Mouse (Mus musculus) forebrain, postnatal 0 days (tissue): Measurements from ENCODE around the gene Zfp536. TPM values are rescaled to one million over a fixed set of nuclear protein-coding genes. Genes with fewer than 3 reads are reported as not detected.
A peak's percentile ranks its signal among the peaks of the same experiment; 100 is the strongest.

Source experiments
- ATAC-seq: fragments of 200-750 bp; cut with Nextera tagmentation; 2 replicates; pipeline ENCODE4 v1.8.0; 2017; ENCODE audit warnings: mild to moderate bottlenecking, moderate library complexity
- DNase-seq: peaks from one replicate; pipeline ENCODE4 v3.0.0-alpha.2; 2015
- H3K27ac ChIP-seq: fragments of 300-500 bp; sonication (generic); 2 replicates; pipeline ENCODE4 v1.5.1; 2014; ENCODE audit warnings: low read depth, mild to moderate bottlenecking, antibody characterized with exemption, low read length, moderate library complexity, mixed read lengths
- H3K27me3 ChIP-seq: fragments of 300-500 bp; sonication (generic); 2 replicates; pipeline ENCODE4 v1.6.1; 2014; ENCODE audit warnings: mild to moderate bottlenecking, low read length, mixed read lengths; ENCODE audit not compliant: insufficient read depth
- H3K36me3 ChIP-seq: fragments of 300-500 bp; sonication (generic); 2 replicates; pipeline ENCODE4 v1.6.1; 2014; ENCODE audit warnings: mild to moderate bottlenecking, moderate library complexity; ENCODE audit not compliant: insufficient read depth
- H3K4me1 ChIP-seq: fragments of 300-500 bp; sonication (generic); 2 replicates; pipeline ENCODE4 v1.6.1; 2014; ENCODE audit warnings: antibody characterized with exemption; ENCODE audit not compliant: insufficient read depth
- H3K4me2 ChIP-seq: fragments of 300-500 bp; sonication (generic); 2 replicates; pipeline ENCODE4 v1.6.1; 2014; ENCODE audit warnings: low read depth, mild to moderate bottlenecking, moderate library complexity
- H3K4me3 ChIP-seq: fragments of 300-500 bp; sonication (generic); 2 replicates; pipeline ENCODE4 v1.5.1; 2014; ENCODE audit warnings: low read depth, low read length, mixed read lengths
- H3K9ac ChIP-seq: fragments of 300-500 bp; sonication (generic); 2 replicates; pipeline ENCODE4 v1.6.1; 2014; ENCODE audit warnings: mild to moderate bottlenecking
- H3K9me3 ChIP-seq: fragments of 300-500 bp; sonication (generic); 2 replicates; pipeline ENCODE4 v1.6.1; 2016; ENCODE audit warnings: low read length
- CTCF ChIP-seq: sonication (generic); IDR thresholded peaks from 2 replicates; pipeline ENCODE4 v1.5.1; 2016; ENCODE audit warnings: antibody characterized with exemption, control low read depth, low read depth
- WGBS: fragments of 180-500 bp; shearing (Covaris S2); extraction: QIAGEN DNeasy Blood & Tissue Kit; methylation state at CpG from one replicate; pipeline ENCODE4 v1.1.7; 2014; 5-methylcytosine and 5-hydroxymethylcytosine counted together
- polyA plus RNA-seq: library from polyadenylated mRNA; unstranded; fragments of >200 nt; fragmentation: Nextera tagmentation; extraction: Ambion mirVana; gene quantifications from 2 replicates; pipeline ENCODE4 v1.2.1, GENCODE M21; 2015
- total RNA-seq: library from RNA; depleted of rRNA; stranded (reverse); fragments of >200 nt; gene quantifications from 2 replicates; pipeline ENCODE4 v1.2.3, GENCODE M21; 2014

The Zfp536 gene
- total and polyA plus RNA-seq, 2 experiments from 2014 or later = 17.0 to 34.9 TPM

- peak overlapping the region; percentile 14; the same call in 1 of the 2 replicates for H3K4me3 ChIP-seq
- no peak for TF ChIP-seq CTCF
- peak overlapping the region; percentile 31; the same call in 1 of the 2 replicates for H3K9ac ChIP-seq
- 7% methylated on average over 23 of the region's 23 CpGs for WGBS
- H3K27me3 ChIP-seq = no peaks in the 10 kb centered on the region
- H3K9me3 ChIP-seq = no peaks in the 10 kb centered on the region
- peak; percentile 64; the same call in 1 of the 2 replicates for ATAC-seq
- H3K36me3 ChIP-seq = no peaks in the 10 kb centered on the region
- H3K27ac ChIP-seq = no peak overlapping the region
- peak; percentile 64 for DNase-seq
- peak overlapping the region; percentile 41 for H3K4me2 ChIP-seq
- peaks cover 4% of the 10 kb centered on the region; the same call in 1 of the 2 replicates for H3K4me1 ChIP-seq
Measured at GRCm38 (mm10) chr7:37689561-37690305, 83.7 kb downstream of the Zfp536 start.

DNA sequence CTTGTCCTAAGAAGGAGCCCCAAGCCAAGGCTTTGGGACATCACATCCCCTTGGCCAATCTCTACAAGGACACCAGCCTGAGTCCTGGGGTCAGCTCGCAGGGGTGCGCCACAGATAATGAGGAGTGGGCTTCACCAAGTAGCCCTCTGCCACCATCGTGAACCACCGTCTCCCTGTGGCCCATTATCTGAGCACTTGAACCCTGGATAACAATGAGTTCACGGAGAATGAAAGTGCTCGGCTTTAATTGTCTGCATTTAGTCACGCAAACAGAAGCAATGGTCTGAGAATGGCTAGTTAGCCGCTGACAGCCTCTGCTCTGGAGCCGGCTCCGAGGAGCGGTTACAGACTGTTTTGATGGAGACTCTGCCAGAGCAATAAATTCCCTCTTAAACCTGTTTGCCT is 84.3 kb downstream of the Zfp536 start:
- 11% methylated on average over 11 of the region's 11 CpGs for WGBS
- peak overlapping the region; percentile 14; the same call in 1 of the 2 replicates for H3K4me3 ChIP-seq
- 0 out of 2 replicates have a peak overlapping the region, but pooled peaks have one; percentile 21 for H3K27ac ChIP-seq
- no peaks in the 10 kb centered on the region for H3K27me3 ChIP-seq
- H3K9me3 ChIP-seq = no peaks in the 10 kb centered on the region
- no peak overlapping the region; the same call in 1 of the 2 replicates for H3K9ac ChIP-seq
- H3K36me3 ChIP-seq = no peaks in the 10 kb centered on the region
- TF ChIP-seq CTCF = no peak
- H3K4me1 ChIP-seq = peaks cover 4% of the 10 kb centered on the region; the same call in 1 of the 2 replicates
- DNase-seq = no peak
- ATAC-seq = peak; percentile 16; the same call in 1 of the 2 replicates
- H3K4me2 ChIP-seq = peak overlapping the region; percentile 41

DNA sequence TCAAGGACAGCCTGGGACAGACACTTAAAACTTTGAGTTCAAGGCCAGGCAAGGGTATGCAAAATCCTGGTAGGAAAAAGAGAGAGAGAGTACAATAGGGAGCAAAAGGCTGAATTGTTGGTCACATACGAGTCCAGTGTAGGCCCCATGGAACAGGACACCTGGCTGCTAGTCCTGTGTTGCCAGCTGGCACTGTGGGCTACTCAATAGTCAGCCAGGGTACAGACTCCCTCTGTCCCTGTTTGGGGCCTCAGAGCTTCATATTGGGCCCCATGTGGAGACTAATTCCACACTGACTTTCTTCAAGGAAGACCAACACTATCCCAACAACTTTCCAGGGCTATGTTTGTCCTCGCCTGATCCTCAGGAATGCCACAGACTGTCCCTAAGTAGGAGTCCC is 87.1 kb downstream of the Zfp536 start:
- TF ChIP-seq CTCF = no peak
- H3K4me2 ChIP-seq = no peak overlapping the region
- H3K9me3 ChIP-seq = no peaks in the 10 kb centered on the region
- no peak overlapping the region for H3K9ac ChIP-seq
- H3K4me3 ChIP-seq = no peak overlapping the region
- H3K27ac ChIP-seq = no peak overlapping the region
- peaks cover 4% of the 10 kb centered on the region; the same call in 1 of the 2 replicates for H3K4me1 ChIP-seq
- no peak for DNase-seq
- no peaks in the 10 kb centered on the region for H3K27me3 ChIP-seq
- H3K36me3 ChIP-seq = no peaks in the 10 kb centered on the region
- WGBS = 85% methylated on average over 2 of the region's 2 CpGs
- no peak for ATAC-seq

DNA sequence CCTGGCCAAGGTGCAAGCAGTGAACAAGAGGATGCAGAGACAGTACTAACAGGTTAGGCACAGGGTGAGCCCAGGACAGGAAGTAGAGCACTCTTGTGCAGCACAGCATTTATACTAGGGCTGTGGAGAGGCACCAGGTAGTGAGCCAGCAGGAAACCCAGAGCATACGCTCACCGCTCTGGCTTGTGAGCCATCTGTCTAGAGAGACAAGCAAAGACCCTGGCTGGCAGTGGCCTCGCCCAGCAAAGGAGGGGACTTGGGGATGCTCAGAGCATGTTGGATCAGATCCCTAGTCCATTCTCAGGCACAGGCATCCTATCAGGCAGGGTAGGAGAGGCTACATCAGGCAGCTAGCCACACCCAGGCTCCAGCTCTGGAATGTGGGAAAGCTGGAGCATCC is 88.2 kb downstream of the Zfp536 start:
- ATAC-seq (no peak), DNase-seq (no peak)
- H3K36me3 ChIP-seq = no peaks in the 10 kb centered on the region
- no peak overlapping the region for H3K4me3 ChIP-seq
- no peaks in the 10 kb centered on the region for H3K9me3 ChIP-seq
- no peaks in the 10 kb centered on the region for H3K27me3 ChIP-seq
- no peak overlapping the region for H3K9ac ChIP-seq
- H3K4me2 ChIP-seq = no peak overlapping the region
- TF ChIP-seq CTCF = no peak
- peaks cover 4% of the 10 kb centered on the region; the same call in 1 of the 2 replicates for H3K4me1 ChIP-seq
- no peak overlapping the region for H3K27ac ChIP-seq
- WGBS = 69% methylated on average over 3 of the region's 3 CpGs

DNA sequence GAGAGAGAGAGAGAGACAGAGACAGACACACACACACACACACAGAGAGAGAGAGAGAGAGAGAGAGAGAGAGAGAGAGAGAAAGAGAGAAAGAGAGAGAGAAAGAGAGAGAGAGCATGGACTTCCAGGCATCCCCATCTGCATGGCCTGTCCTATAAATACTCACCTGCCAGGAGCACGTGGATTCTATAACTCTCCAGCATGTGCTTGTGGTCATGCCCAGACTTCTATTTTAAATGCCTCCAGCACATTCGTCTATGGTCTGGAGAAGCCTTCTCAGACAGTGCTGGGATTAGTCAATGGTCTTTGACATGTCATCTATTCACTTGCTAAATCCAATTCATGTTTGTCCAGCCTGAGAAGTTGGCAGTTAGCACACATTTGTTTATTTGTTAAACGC is 92.1 kb downstream of the Zfp536 start:
- H3K27me3 ChIP-seq = no peaks in the 10 kb centered on the region
- no peak for DNase-seq
- 25% methylated on average over 3 of the region's 3 CpGs for WGBS
- no peak overlapping the region for H3K27ac ChIP-seq
- no peak overlapping the region for H3K9ac ChIP-seq
- TF ChIP-seq CTCF = no peak
- H3K4me1 ChIP-seq = no peaks in the 10 kb centered on the region
- H3K36me3 ChIP-seq = no peaks in the 10 kb centered on the region
- no peak overlapping the region for H3K4me3 ChIP-seq
- no peak overlapping the region for H3K4me2 ChIP-seq
- ATAC-seq = no peak
- H3K9me3 ChIP-seq = no peaks in the 10 kb centered on the region

GRCm38 (mm10) chr7:37663676-37664365 is 109.6 kb downstream of the Zfp536 start:
- ATAC-seq (no peak), DNase-seq (no peak)
- no peak overlapping the region for H3K27ac ChIP-seq
- TF ChIP-seq CTCF = no peak
- H3K4me2 ChIP-seq = no peak overlapping the region
- no peaks in the 10 kb centered on the region for H3K9me3 ChIP-seq
- H3K9ac ChIP-seq = no peak overlapping the region
- no peaks in the 10 kb centered on the region for H3K27me3 ChIP-seq
- no peaks in the 10 kb centered on the region for H3K36me3 ChIP-seq
- H3K4me1 ChIP-seq = peaks cover 8% of the 10 kb centered on the region
- 93% methylated on average over 7 of the region's 7 CpGs for WGBS
- H3K4me3 ChIP-seq = no peak overlapping the region

DNA sequence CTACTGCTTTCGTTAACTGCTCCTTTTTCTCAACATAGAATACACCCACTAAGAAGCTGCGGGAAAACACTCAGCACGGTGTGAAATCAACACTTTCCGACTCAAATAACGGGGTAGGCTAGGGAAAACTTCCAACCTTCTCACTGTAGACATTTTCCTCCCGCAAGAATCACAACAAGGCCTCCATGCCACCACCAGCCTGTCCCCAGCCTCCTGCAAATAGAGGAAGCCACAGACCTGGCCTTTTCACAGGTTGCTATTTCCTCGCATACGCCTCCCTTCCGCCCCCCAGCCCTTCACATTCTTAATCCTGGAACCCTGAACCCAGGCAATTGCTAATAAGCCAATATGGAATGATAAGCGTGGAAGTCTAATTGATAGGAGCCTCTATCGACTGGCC is 124.8 kb downstream of the Zfp536 start:
- Histone ChIP-seq H3K9me3 (no peaks in the 10 kb centered on the region), H3K4me2 (no peak overlapping the region), H3K4me3 (no peak overlapping the region), H3K4me1 (peaks cover 6% of the 10 kb centered on the region), H3K27ac (no peak overlapping the region; the same call in 1 of the 2 replicates), H3K9ac (no peak overlapping the region), H3K27me3 (no peaks in the 10 kb centered on the region), H3K36me3 (no peaks in the 10 kb centered on the region)
- ATAC-seq = no peak
- WGBS = 71% methylated on average over 11 of the region's 11 CpGs
- no peak for TF ChIP-seq CTCF
- DNase-seq = no peak
